Mouse (Mus musculus) cerebellum, postnatal 25 days (tissue): ENCODE results near the gene Esrrg.

ENCODE experiments used
- DNase-seq, 2 experiments: peaks; one replicate each; pipeline ENCODE4 v3.0.0; 2021; ENCODE audit warnings: mixed read lengths in 2 of 2

The Esrrg gene

DNA sequence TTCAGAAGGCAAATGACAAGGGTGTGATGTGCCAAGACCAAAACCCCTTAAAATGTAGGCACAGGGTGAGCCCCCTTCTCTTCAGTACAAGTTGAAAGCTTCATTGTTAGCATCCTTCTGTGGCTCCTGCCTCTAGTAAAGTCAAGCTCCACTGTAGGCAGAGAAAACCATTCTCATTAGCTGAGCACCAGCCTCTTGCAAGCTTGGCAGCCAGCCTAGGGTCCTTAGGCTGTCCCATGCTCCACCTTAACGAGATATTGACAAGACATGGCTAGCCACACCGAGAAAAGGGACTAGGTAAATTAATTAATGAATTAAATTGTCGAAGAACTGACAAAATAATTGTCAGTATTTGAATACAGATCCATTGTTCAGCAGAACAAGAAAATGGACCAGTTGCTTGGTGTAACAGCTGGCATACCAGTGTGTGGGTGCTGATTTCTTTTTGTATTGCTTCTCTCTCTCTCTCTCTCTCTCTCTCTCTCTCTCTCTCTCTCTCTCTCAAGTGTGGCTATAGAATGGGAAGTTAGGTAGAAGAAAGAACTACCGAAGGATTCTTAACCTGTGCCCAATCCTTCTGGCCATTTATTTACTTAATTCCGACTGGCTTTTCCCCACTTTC lies 311.7 kb downstream of the Esrrg start:
- no peak for DNase-seq

GRCm38 (mm10) chr1:187931146-187931545 lies 322.6 kb downstream of the Esrrg start:
- DNase-seq, result no peak

DNA sequence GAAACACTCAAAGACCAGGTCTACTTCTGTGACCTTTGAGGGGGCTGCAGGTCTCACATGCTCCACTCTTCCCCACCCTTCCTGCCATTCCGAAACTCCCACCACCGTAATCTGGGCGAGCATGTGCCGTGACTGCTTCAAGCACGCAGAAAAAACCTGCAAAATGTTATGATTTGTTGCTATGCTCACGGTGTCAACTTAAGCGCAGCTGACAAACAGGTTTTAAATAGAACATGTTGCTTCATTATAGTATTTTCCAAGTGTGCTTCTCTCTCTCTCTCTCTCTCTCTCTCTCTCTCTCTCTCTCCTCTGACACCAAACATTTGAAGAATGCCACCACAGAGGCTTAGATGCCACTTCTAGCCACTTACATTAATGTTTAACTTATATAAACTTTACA lies 330.1 kb downstream of the Esrrg start:
- DNase-seq, result no peak

- no peak for DNase-seq
These were observed 330.5 kb downstream of the Esrrg start for GRCm38 (mm10) chr1:187939078-187939477.

DNA sequence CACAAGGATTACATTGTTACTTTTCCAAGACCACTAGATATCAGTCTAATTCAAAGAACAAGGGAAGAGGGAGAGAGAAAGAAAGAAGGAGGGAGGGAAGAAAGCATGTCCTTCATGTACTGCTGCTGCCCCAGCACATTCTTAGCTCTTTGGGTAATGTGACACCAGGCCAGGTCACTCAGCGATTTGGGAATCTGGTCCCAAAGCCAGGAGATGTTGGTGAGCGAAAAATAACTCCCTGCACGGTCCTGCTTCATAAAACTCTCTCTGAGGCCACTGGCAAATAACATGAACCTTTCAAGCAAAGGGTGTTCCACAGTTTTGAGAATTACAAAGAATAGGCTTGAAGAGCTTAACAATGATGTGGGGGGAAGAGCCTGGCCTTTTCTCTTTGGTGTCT lies 342.9 kb downstream of the Esrrg start:
- DNase-seq, result no peak

GRCm38 (mm10) chr1:187956702-187957101 lies 348.1 kb downstream of the Esrrg start:
- no peak for DNase-seq

DNA sequence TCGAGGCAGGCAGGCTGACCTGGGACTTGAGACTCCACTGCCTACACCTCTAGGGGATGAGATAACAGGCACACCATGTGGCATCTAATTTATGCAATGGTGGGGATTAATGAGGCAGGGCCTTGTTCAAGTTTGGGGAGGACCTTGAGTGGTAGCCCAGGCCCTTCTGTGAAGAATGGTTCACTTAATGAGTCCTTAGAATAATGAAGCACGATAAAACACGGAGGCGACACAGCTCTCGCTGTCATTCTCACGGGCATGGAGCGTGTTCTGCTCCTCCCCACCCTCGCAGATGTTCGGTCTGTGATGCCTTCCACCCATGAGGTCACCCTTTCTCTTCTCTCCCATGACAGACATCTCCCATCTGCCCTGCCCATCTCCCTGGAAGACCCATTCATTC lies 350.6 kb downstream of the Esrrg start:
- no peak for DNase-seq

GRCm38 (mm10) chr1:187961452-187961851 lies 352.9 kb downstream of the Esrrg start:
- DNase-seq, result no peak

GRCm38 (mm10) chr1:187964829-187965760 lies 356.5 kb downstream of the Esrrg start:
- no peak for DNase-seq

DNA sequence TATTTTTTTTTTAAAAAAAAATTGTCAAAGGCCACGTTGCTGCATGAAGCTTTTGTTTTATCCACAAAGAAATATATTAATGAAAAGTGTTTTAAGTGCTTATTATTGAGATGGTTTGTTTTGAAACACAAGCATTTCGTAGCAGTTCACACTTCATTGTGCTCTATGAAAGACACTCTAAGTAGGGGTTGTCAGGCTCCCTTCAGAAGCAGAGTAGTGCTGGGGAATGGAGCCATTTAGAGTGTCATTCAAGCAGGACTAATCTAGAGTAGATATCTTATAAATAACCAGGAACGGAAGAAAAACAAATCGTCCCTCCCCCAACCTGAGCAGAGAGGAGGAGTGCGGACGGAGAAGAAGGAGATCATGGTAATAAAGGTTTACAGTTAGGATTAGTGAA lies 357.3 kb downstream of the Esrrg start:
- DNase-seq, result no peak

DNA sequence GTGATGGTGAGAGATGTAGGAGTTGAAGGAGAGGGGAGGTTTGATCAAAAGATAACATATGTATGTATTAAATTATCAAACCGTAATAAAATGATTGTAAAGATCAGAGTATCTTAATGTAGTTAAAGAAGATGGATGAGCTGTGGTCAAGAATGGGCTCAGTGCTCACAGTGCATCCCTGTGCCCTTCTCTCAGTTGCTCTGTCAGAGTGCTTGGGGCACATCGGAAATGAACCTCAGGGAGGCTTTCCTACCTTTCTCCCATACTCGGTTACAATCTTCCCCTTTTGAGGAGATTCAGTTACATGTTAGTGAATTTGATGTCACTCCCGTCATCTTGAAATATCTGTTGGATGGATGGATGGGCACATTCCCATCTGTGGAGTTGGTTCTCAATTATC lies 359.8 kb downstream of the Esrrg start:
- DNase-seq, result no peak

GRCm38 (mm10) chr1:187969491-187969890 lies 360.9 kb downstream of the Esrrg start:
- DNase-seq, result peak; percentile 28 to 57

GRCm38 (mm10) chr1:187974396-187974795 lies 365.8 kb downstream of the Esrrg start:
- peak; percentile 55 to 74 for DNase-seq

GRCm38 (mm10) chr1:187975465-187976352 lies 367.1 kb downstream of the Esrrg start:
- DNase-seq, result peak; percentile 54 to 74

DNA sequence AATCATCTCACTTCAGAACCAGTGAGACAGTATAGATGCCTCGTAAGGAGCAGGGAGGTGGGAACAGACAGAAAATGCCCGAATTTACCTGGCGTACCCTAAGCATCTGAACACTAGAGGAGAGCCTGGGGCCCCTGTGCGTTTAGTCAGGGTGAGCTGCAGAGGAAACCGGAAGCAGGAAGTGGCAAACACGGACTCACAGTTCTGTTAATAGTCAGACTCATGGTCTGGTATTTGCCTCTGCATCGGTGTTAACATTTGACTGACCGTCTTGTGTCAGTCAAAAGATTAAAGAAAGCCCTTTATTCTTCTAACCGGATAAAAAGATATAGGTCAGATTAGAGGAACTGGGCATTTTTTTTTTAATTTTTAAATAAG lies 367.8 kb downstream of the Esrrg start:
- DNase-seq, result no peak

DNA sequence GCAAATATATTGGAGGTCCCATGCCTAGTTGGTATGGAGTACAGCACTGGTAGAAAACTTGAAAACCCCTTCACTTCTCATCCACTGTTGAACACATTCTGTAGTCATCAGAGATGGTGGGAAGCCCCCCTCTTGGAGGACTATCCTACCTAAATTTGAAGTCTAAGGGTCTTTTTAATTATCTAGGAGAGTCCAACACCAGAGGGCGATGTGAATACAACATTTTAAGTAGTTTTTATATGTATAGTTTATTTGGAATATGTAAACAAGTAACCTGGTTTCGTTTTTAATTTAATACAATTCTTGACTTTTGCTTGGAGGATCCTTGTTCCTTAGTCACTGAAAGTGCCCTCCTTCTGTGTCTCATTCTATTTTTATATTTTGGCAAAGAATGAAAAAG lies 372.4 kb downstream of the Esrrg start:
- DNase-seq, result no peak

DNA sequence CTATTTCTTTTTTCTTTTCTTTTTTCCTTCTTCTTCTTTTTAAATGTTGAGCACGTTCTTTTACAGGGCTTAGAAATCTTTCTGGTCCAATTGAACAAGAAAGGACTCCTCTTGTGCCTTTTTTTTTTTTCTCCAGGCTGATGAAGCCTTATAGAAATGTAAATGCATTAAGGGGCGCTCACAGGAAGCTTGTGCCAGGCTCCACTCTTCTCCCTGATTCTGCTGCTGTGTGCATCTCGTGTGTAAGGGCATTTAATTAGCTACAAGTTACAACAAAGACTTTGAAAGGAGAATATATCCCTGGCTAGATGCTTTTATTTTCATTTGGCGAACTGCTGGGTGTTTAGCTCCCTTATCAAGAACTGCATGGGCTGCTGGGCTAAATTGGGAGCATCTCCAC lies 374.6 kb downstream of the Esrrg start:
- DNase-seq, result no peak

GRCm38 (mm10) chr1:187990161-187990560 lies 381.6 kb downstream of the Esrrg start:
- no peak for DNase-seq

DNA sequence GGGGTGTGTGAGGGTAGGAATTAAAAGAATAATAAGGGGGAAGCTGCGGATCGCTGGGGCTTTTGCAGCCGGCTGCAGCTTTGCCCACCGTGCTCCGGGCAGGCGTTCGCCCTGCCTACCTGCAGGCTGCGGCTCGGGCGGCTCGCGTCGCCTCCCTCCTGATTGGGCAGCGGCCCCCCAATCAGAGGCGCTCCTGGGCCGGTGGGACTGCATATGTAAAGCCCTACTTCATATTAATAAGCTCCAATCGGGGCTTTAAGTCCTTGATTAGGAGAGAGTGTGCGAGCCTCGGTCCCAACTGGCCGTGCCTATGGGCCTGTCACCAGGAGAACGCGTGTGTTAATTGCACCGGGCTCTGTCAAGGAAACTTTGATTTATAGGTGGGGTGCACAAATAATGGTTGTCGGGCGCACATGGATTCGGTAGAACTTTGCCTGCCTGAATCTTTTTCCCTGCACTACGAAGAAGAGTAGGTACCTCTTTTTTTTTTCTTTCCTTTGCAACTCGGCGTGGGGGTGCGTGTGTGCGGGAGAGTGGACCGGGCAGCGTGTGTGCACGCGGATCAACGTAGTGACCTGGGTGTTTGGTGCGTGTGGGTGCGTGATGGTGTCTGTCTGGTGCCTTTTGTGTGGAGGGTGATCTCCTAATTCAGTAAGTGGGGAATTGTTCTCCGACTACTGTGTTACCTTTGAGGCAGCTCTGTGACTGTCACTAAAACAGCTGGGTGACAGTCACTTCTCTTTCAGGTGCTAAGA lies 389.2 kb downstream of the Esrrg start:
- DNase-seq, result peak; percentile 81 to 88

GRCm38 (mm10) chr1:187999121-187999520 lies 390.5 kb downstream of the Esrrg start:
- peak; percentile 39 to 40 for DNase-seq

DNA sequence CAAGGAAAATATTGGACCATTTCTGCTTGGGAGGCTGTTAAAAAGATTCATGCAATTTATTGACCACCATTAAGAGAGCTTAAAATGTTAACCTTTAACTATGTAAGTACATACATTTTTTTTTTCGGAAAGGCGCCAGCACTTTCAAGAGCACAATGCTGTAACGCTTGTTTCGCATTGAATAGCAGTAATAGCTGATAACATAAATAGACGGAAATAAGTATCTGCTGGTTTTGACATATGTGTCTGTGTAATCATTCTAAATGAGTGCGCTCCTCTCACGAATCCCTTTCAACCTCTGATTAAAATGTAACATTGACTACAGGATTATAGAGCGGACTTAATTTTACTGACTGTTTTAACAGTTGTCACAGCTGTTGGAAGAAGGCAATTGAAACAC lies 391.6 kb downstream of the Esrrg start:
- DNase-seq, result no peak

- no peak for DNase-seq
These were observed 398.4 kb downstream of the Esrrg start for GRCm38 (mm10) chr1:188006820-188007491.
